Mouse (Mus musculus) thymus, postnatal 36 days (tissue): Measurements from ENCODE around the gene Ppme1.
A peak's percentile ranks its signal among the peaks of the same experiment; 100 is the strongest.

ENCODE experiments used
- DNase-seq, 2 experiments: peaks; one replicate each; pipeline ENCODE4 v3.0.0; 2022; ENCODE audit warnings: mixed read lengths in 2 of 2

Ppme1 gene

GRCm38 (mm10) chr7:100325482-100325881 lies 46.6 kb downstream of the Ppme1 start:
- peak; percentile 17 to 18 for DNase-seq

- DNase-seq = no peak
Measured at GRCm38 (mm10) chr7:100323721-100324120, 48.4 kb downstream of the Ppme1 start.

GRCm38 (mm10) chr7:100317534-100317933 lies 54.6 kb downstream of the Ppme1 start:
- DNase-seq = no peak

DNA sequence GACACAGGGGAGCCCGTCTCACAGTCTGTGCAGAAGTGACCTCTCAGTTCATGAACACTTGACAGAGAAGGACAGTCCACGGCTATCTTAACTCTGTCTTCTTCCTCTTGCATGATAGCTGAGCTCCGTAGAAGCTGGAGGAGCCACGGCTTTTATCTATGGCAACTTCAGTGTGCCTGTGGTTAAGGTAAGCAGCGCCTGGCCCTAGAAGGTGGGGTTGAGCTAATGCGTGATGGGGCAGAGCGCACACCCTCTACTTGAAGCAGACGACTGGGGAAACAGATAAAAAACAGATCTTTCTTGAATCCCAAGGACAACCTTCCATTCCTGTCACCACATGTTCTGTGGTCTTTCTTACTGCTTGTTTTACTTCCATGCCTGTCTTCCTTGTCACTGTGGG lies 55.2 kb downstream of the Ppme1 start:
- no peak for DNase-seq

DNA sequence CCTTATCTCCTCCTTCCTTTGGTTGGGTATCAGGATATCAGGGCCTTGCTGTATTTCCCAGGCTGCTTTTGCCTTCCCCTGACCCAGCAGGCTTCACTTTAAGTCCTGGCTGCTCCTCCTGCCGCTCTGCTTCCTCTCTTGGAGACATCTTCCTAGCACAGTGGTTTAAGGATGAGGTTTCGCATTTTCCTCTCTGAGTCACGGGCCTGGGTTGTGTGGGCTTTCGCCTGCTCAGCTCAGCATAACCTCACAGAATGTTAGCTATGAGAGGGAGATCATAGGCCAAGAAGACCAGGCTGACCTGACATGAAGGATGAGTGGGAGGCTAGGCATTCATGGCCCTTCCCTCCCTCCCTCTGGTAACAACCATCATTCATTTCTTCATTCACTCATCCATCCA lies 59.4 kb downstream of the Ppme1 start:
- DNase-seq = no peak

DNA sequence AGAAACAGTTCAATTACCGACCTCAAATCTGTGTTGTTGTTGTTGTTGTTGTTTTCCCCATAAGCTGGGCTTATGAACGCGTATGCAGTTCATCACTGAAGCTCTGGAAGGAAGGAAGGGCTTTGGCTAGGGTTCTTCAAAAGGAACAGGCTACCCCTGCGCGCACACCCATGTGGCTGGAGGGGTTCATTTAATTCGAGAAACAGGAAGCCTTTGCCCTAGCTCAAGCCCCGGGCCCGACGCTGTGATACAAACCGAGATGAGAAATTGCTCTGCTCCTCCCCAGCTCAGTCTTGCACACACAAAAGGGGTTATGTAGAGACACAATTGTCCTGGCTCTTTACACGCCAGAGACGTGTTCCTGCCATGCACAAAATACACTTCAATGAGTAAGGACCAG lies 61.8 kb downstream of the Ppme1 start:
- DNase-seq = peak; percentile 53 to 64

- DNase-seq = no peak
Measured at GRCm38 (mm10) chr7:100309679-100310078, 62.4 kb downstream of the Ppme1 start.

DNA sequence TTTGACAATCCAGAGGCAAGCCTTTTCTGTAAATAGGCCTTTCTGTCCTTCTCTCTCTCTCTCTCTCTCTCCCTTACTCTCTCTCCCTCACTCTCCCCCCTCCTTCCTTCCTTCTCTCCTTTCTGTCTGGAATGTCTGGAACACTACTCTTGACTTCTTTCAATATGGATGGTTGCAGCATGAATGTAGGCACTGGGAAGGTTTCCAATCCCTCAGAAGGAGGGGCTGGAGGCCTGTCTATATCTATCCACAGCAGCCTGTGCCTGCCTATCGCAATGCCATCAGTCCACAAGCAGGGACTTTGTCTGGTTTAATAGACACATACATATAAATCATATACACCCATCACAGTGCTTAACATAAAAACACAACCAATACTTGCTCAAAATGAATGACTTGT lies 62.9 kb downstream of the Ppme1 start:
- DNase-seq = no peak

DNA sequence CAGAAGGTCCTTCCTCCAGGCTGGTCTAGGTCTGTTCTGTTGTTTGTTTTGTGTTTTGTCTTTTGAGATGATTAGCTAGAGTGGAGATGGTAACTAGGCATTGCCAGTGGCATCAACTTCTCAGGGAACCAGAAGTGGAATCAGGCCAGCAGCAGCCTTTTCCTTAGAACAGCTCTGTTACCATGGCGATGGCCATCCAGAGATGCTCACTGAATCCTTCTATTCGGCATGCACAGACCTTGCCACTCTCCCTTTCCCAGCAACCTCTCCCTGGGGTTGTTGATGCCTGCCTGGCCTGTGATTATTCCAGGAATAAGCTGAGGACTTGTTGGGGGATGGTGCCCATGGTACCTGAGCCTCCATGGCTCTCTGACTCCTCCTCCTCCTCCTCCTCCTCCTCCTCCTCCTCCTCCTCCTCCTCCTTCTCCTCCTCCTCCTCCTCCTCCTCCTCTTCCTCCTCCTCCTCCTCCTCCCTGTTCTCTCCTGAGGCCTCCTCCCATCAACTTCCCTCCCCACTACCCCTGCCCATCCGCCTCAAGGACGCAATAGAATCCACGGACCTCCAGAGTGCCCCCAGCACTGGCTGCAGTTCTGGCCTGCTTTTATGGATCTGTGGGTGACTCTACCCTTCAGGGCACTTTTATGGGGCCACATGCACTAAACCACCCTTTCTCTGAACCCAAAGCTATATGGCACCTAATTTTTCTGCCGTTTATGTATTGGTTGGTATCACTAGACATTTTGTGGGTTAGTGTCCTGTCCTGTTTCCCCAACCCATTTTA lies 64.0 kb downstream of the Ppme1 start:
- no peak for DNase-seq

GRCm38 (mm10) chr7:100305894-100306293 lies 66.2 kb downstream of the Ppme1 start:
- no peak for DNase-seq

DNA sequence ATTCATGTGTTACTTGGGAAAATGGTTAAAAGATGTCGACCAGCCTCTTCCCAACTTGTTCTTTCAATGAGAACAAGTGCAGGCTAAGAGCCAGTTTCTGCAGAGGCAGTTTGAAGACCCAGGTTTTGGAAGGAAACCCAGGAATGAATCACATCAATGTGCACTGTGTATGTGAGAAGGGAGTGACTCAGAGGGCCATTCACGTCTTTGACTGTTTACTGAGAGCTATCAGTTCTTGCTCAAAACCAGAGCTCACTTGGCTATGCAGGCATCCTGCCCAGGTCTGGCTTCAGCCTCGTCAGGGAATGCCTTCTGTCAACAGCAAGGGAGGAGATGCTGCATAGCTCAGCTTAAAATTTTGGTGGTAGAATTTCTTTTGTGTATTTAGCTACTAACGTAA lies 69.8 kb downstream of the Ppme1 start:
- DNase-seq = no peak

- DNase-seq = no peak
Measured at GRCm38 (mm10) chr7:100301390-100301789, 70.7 kb downstream of the Ppme1 start.

- no peak for DNase-seq
Measured at GRCm38 (mm10) chr7:100298861-100299510, 73.1 kb downstream of the Ppme1 start.

DNA sequence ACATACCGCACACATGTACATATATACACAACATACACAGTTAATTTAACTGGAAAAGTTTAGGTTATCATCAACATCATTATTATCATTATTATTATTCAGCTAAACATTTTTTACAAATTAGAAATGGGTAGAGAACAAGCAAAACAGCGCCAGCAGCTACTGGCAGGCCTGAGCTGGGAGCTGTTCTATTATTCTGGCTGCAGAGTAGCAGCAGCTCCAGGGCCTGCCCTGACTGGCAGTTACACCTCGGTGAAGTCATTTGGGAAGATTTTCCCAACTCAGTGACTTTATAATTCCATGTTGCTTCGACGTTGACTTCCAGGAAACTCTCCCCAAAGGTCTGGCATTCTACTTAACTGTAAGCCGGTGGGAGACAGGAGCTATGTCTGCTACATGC lies 75.4 kb downstream of the Ppme1 start:
- DNase-seq = no peak

DNA sequence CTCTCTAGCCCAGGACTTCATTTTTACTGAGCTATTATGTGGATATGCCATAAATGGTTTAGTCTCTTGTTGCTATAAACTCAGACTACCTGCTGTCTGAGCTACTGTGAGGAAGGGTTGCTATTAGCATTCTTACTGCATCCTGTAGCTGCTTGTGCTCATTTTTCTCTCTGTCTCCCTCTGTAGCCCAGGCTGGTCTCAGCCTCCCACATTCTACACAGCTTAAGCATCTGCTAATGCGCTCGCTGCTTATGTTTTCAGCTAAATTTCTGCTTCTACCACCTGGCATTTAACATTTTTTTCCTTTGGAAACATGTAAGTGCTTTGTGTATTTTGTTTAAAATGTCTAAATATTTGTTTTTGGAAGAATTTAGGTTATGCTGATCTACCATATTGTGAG lies 76.4 kb downstream of the Ppme1 start:
- no peak for DNase-seq

DNA sequence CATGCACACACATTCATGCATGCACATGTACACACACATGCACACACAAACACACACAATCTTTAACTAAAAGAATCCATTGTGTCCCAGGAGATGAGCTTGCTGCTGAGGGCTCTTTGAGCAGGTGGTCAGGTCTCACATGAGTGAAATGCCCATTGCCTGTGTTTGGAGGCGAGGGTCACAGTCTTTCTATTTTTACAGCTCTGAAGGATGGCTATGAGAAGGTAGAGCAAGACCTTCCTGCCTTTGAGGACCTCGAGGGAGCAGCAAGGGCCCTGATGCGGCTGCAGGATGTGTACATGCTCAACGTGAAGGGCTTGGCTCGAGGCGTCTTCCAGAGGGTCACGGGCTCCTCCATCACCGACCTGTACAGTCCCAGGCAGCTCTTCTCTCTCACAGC lies 78.6 kb downstream of the Ppme1 start:
- no peak for DNase-seq

GRCm38 (mm10) chr7:100288622-100289021 lies 83.5 kb downstream of the Ppme1 start:
- DNase-seq = no peak

DNA sequence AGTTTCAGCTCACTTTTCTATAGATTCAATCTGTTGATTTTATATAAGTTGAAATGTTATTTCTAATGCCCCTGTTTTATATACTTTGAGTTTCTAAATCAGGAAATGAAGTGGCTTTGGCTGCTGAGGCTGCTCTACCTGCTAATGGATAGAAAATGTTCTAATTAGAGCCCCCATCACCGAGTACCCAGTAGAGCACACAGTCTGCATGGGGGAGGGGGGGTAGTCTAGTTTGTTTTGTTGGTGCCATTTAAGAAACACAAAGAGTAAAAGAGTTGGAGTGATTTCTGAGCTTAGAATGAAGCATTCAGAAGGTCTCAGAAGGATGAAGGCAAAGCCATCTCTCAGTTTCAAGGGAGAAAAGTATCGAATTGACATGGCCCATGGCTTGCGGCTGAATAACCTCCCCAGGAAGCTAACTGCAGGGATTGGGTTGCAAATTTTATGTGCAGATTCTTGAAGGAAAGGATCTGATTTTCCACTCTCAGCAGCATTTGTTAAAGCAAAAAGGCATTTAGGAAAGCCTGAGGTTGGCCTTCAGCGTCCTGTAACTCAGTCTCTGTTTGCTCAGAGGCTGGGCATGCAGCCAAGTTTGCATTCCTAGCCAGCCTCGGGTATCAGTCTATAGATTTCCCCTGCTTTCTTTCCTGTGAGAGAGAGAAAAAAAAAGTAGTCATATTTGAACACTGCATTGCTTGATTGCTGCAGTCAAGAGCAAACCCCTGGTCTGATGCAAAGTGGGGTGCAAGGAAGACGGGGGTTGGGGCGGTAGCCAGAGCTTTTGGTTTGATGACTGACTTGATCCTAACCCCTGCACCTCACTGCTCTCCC lies 84.1 kb downstream of the Ppme1 start:
- no peak for DNase-seq

DNA sequence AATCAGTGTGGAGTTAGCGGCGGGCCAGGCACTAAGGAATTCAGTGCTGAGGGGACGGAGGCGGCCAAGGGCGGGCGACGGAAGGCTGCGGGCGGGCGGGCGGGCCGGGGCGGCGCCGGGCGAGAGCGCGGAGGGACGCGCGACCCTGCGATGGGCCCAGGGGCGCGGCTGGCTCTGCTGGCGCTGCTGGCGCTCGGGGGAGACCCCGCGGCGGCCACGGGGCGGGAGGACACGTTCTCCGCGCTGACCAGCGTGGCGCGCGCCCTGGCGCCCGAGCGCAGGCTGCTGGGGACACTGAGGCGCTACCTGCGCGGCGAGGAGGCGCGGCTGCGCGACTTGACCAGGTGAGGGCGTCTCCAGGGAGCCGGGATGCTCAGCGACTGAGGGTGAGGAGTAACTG lies 86.7 kb downstream of the Ppme1 start, which contains the start of gene P4ha3:
Gene P4ha3, plus strand, starts transcription at position 138 of the 400 bp plus-strand sequence.
- peak; percentile 5 to 16 for DNase-seq

- DNase-seq = no peak
Measured at GRCm38 (mm10) chr7:100283298-100283697, 88.8 kb downstream of the Ppme1 start.

GRCm38 (mm10) chr7:100281596-100281995 lies 90.5 kb downstream of the Ppme1 start:
- DNase-seq = no peak

DNA sequence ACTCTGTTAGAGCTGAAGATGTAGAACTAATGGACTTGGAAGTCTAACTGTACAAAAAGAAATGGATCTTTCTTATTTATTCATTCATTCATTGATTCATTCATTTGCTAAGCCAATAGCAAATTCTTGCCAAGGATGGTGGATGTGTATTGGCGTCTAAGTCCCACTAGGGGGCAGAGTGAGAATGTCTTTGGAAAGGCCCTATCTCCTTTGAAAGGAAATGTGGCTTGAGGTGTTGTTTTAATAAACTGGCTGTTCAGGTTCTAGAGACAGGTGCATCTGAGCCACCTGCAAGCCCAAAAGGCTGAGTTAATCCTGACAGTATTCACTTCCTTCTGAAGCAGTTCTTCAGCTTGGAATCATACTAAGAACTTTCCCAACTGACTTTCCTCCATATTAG lies 92.3 kb downstream of the Ppme1 start:
- peak in 1 of 2 experiments; percentile 16 for DNase-seq
